Mouse (Mus musculus): ENCODE measurements at regions not wholly inside any gene's neighbourhood (a gene's known extent, or its start where the extent isn't known, plus 50 kb on each side); places are given as distances from the start of the nearest gene placed in this dataset.

GRCm38 (mm10) chr16:75164969-75165726, 420.7 kb downstream of the Lipi start:
- H3K27ac ChIP-seq (replicated peaks; ENCODE audit: low read depth, low read length): no peak overlapping the region
- WGBS: 91% methylated on average over 6 of the region's 6 CpGs
- ATAC-seq (ENCODE audit: low FRiP score, low TSS enrichment): no peak
- no peak for DNase-seq
- H3K27me3 ChIP-seq (ENCODE audit: control insufficient read depth, insufficient read depth, low read length): no peaks in the 10 kb centered on the region
- no peaks in the 10 kb centered on the region for H3K36me3 ChIP-seq (ENCODE audit: control insufficient read depth, insufficient read depth, low read length)
- no peaks in the 10 kb centered on the region for H3K9me3 ChIP-seq (ENCODE audit: control insufficient read depth, low read length)
- H3K4me2 ChIP-seq (ENCODE audit: low read length): no peak overlapping the region
- H3K9ac ChIP-seq (replicated peaks; ENCODE audit: low read length): no peak overlapping the region
- H3K4me3 ChIP-seq (replicated peaks; ENCODE audit: low read depth, low read length): no peak overlapping the region
- no peaks in the 10 kb centered on the region for H3K4me1 ChIP-seq (ENCODE audit: control insufficient read depth, insufficient read depth, low read length)

- Histone ChIP-seq H3K4me3 (replicated peaks; ENCODE audit: low read depth, low read length) (no peak overlapping the region), H3K27me3 (ENCODE audit: control insufficient read depth, insufficient read depth, low read length) (no peaks in the 10 kb centered on the region), H3K27ac (replicated peaks; ENCODE audit: low read depth, low read length) (no peak overlapping the region), H3K36me3 (ENCODE audit: control insufficient read depth, insufficient read depth, low read length) (no peaks in the 10 kb centered on the region), H3K4me1 (ENCODE audit: control insufficient read depth, insufficient read depth, low read length) (no peaks in the 10 kb centered on the region), H3K4me2 (ENCODE audit: low read length) (no peak overlapping the region), H3K9ac (replicated peaks; ENCODE audit: low read length) (no peak overlapping the region), H3K9me3 (ENCODE audit: control insufficient read depth, low read length) (no peaks in the 10 kb centered on the region)
- no peak for ATAC-seq (ENCODE audit: low FRiP score, low TSS enrichment)
- DNase-seq: no peak
- 97% methylated on average over 2 of the region's 2 CpGs for WGBS
Observed at GRCm38 (mm10) chr16:75159740-75160139, 426.1 kb downstream of the Lipi start.

GRCm38 (mm10) chr16:75155441-75156038, 430.3 kb downstream of the Lipi start:
- H3K9ac ChIP-seq (replicated peaks; ENCODE audit: low read length): no peak overlapping the region
- DNase-seq (no peak), ATAC-seq (ENCODE audit: low FRiP score, low TSS enrichment) (no peak)
- H3K4me2 ChIP-seq (ENCODE audit: low read length): no peak overlapping the region
- H3K4me3 ChIP-seq (replicated peaks; ENCODE audit: low read depth, low read length): no peak overlapping the region
- H3K4me1 ChIP-seq (ENCODE audit: control insufficient read depth, insufficient read depth, low read length): no peaks in the 10 kb centered on the region
- WGBS: 91% methylated on average over 5 of the region's 5 CpGs
- H3K9me3 ChIP-seq (ENCODE audit: control insufficient read depth, low read length): no peaks in the 10 kb centered on the region
- no peaks in the 10 kb centered on the region for H3K27me3 ChIP-seq (ENCODE audit: control insufficient read depth, insufficient read depth, low read length)
- H3K36me3 ChIP-seq (ENCODE audit: control insufficient read depth, insufficient read depth, low read length): no peaks in the 10 kb centered on the region
- no peak overlapping the region for H3K27ac ChIP-seq (replicated peaks; ENCODE audit: low read depth, low read length)

All from midbrain, embryonic 14.5 days (tissue).